In the genomic region with DNA sequence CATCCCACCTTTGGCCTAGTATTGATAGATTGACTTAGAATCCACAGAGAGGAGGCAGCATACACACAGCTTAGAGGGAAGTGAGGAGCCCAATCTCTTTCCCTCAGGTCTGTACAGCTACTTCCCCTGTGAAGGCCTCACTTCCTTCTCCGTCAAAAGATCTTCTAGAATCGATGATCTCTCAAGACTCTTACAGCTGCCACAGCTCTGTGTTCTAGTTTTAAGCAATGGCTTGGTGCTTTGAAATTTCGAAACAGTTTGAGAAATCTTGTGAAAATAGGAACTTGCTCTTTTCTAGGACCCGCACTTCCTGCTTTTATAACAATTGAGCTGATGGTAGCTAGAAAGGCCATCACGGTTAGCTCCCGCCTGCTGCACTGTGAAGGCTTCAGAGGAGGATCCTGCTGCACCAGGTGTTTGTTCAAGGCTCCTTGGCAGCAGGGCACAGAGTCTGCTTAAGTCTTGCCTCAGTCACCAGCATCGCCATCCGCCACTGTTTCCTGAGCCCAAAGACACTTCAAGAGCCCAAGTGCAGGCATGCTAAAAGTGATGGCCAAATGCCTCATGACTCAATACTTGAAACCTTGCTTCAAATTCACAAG, we compare ENCODE assay signal across 11 mouse cellular contexts.
DNase-seq lines count a peak whose midpoint lies in the region; ATAC-seq lines count a peak whose summit lies in the region.
"Had no signal": no experiment of that assay in that cellular context is flagged by ENCODE, and none has a peak within 500 bp of the region (broad histone marks: within the 10 kb centered on the region; RNA-seq: fewer than 3 reads in every experiment).

No protein-coding gene starts in this region.

- DNase-seq in heart, adult 8-10 months (ENCODE audit: low spot score), result peak; percentile 24
- DNase-seq in heart, postnatal 10 days, result no peak
- DNase-seq in lung, postnatal 25 days (ENCODE audit: low spot score), result peak; percentile 43
- DNase-seq in lung, postnatal 10 days, result no peak
- DNase-seq in thymus, postnatal 25 days, result peak; percentile 36
- DNase-seq in hindbrain, embryonic 14.5 days (ENCODE audit: low spot score), result no peak
- DNase-seq in cerebellum, postnatal 10 days, result no peak
- DNase-seq: forebrain, postnatal 0 days had no signal

- no peaks in the 10 kb centered on the region for H3K4me1 ChIP-seq in hindbrain, embryonic 14.5 days (replicated peaks; ENCODE audit: control insufficient read depth, insufficient read depth, low read length)
- H3K4me1 ChIP-seq: neural tube, embryonic 13.5 days had no signal

- no peak overlapping the region for H3K9ac ChIP-seq in hindbrain, embryonic 14.5 days
- H3K9ac ChIP-seq: forebrain, postnatal 0 days; neural tube, embryonic 13.5 days had no signal

- H3K27me3 ChIP-seq in hindbrain, embryonic 14.5 days (ENCODE audit: control insufficient read depth, insufficient read depth, low read length), result no peaks in the 10 kb centered on the region
- H3K27me3 ChIP-seq: megakaryocyte, embryonic 14.5 days; neural tube, embryonic 13.5 days had no signal

- intact Hi-C loops in heart, postnatal 10 days (cut with DNase I), result no loop called here

- no peak for ATAC-seq in hindbrain, embryonic 14.5 days (ENCODE audit: low FRiP score)
- ATAC-seq: forebrain, postnatal 0 days had no signal

- no peak overlapping the region for H3K4me2 ChIP-seq in hindbrain, embryonic 14.5 days (replicated peaks)
- H3K4me2 ChIP-seq: neural tube, embryonic 13.5 days had no signal

- H3K79me2 ChIP-seq in macrophage (ENCODE audit: inconsistent target), result no peaks in the 10 kb centered on the region

- WGBS in macrophage (ENCODE audit: missing documents), result 1% methylated on average over 8 of the region's 8 CpGs
- 92% methylated on average over 8 of the region's 8 CpGs for WGBS in hindbrain, embryonic 14.5 days

- no peak overlapping the region for H3K4me3 ChIP-seq in macrophage (ENCODE audit: inconsistent target)
- H3K4me3 ChIP-seq in hindbrain, embryonic 14.5 days (replicated peaks; ENCODE audit: low read length), result no peak overlapping the region
- H3K4me3 ChIP-seq: megakaryocyte, embryonic 14.5 days; neural tube, embryonic 13.5 days had no signal

- peak overlapping the region; percentile 68 for H3K27ac ChIP-seq in macrophage
- H3K27ac ChIP-seq in hindbrain, embryonic 14.5 days, result no peak overlapping the region
- H3K27ac ChIP-seq: neural tube, embryonic 13.5 days had no signal

- H3K36me3 ChIP-seq in macrophage (ENCODE audit: inconsistent target), result no peaks in the 10 kb centered on the region
- H3K36me3 ChIP-seq in hindbrain, embryonic 14.5 days (replicated peaks; ENCODE audit: control insufficient read depth, insufficient read depth), result no peaks in the 10 kb centered on the region
- H3K36me3 ChIP-seq: neural tube, embryonic 13.5 days had no signal

- H3K9me3 ChIP-seq in hindbrain, embryonic 14.5 days (ENCODE audit: control insufficient read depth, low read length), result no peaks in the 10 kb centered on the region
- H3K9me3 ChIP-seq: megakaryocyte, embryonic 14.5 days; neural tube, embryonic 13.5 days had no signal

Comparison
In these comparisons a context has a peak if more than half of its experiments do, and no peak if none do; other contexts are left out.
1. DNase-seq: peak in heart, adult 8-10 months (single experiment), lung, postnatal 25 days (single experiment) and thymus, postnatal 25 days (single experiment); none in heart, postnatal 10 days (0 of 2), lung, postnatal 10 days (single experiment), hindbrain, embryonic 14.5 days (single experiment) and cerebellum, postnatal 10 days (0 of 2).